Comparison of ENCODE assay signal across 19 mouse cellular contexts in genomic region chr5:113218617-113219235, GRCm38 (mm10). TPM values are rescaled to one million over a fixed set of nuclear protein-coding genes. Genes with fewer than 3 reads are reported as not detected.
DNase-seq lines count a peak whose midpoint lies in the region; ATAC-seq lines count a peak whose summit lies in the region.
"Had no signal": no experiment of that assay in that cellular context is flagged by ENCODE, and none has a peak within 500 bp of the region (broad histone marks: within the 10 kb centered on the region; RNA-seq: fewer than 3 reads in every experiment).

No protein-coding gene starts in this region.

- H3K4me2 ChIP-seq in kidney, embryonic 15.5 days = peak overlapping the region; percentile 96
- peak overlapping the region; percentile 97 for H3K4me2 ChIP-seq in stomach, embryonic 15.5 days
- H3K4me2 ChIP-seq: embryonic facial prominence, embryonic 13.5 days; lung, embryonic 14.5 days had no signal

- 35% methylated on average over 17 of the region's 17 CpGs for WGBS in kidney, embryonic 15.5 days
- 43% methylated on average over 17 of the region's 17 CpGs for WGBS in stomach, embryonic 15.5 days

- peaks cover 64% of the 10 kb centered on the region for H3K4me1 ChIP-seq in kidney, embryonic 15.5 days
- peaks cover 36% of the 10 kb centered on the region for H3K4me1 ChIP-seq in stomach, embryonic 15.5 days

- H3K4me3 ChIP-seq in kidney, embryonic 15.5 days (replicated peaks) = no peak overlapping the region
- peak overlapping the region; percentile 13 for H3K4me3 ChIP-seq in stomach, embryonic 15.5 days (replicated peaks)
- H3K4me3 ChIP-seq: embryonic facial prominence, embryonic 13.5 days had no signal

- DNase-seq in gastrocnemius, postnatal 25 days = peak; percentile 27
- DNase-seq in gastrocnemius, postnatal 4 days (ENCODE audit: low spot score in 2 of 2) = no peak
- DNase-seq in kidney, adult 8-10 months = no peak
- DNase-seq in kidney, postnatal 10 days = peak; percentile 27
- no peak for DNase-seq in thymus, postnatal 25 days
- DNase-seq in spleen, adult 12 weeks (ENCODE audit: low spot score) = no peak
- DNase-seq: cerebellum, adult 11-12 months; layer of hippocampus, adult 9-11 months; lung, embryonic 14.5 days; thymus, postnatal 36 days had no signal

- H3K27ac ChIP-seq in kidney, embryonic 15.5 days = no peak overlapping the region
- peak overlapping the region; percentile 61 for H3K27ac ChIP-seq in stomach, embryonic 15.5 days
- H3K27ac ChIP-seq: embryonic facial prominence, embryonic 13.5 days; forebrain, embryonic 10.5 days had no signal

- H3K9me3 ChIP-seq in kidney, embryonic 15.5 days (replicated peaks) = no peaks in the 10 kb centered on the region
- no peaks in the 10 kb centered on the region for H3K9me3 ChIP-seq in stomach, embryonic 15.5 days
- H3K9me3 ChIP-seq: embryonic facial prominence, embryonic 13.5 days; forebrain, embryonic 10.5 days had no signal

- no peak for ATAC-seq in kidney, embryonic 15.5 days (replicated peaks; ENCODE audit: low FRiP score)
- ATAC-seq in stomach, embryonic 15.5 days (ENCODE audit: insufficient read depth, low FRiP score, low read depth) = no peak
- ATAC-seq: hindbrain, embryonic 16.5 days had no signal

- H3K27me3 ChIP-seq in kidney, embryonic 15.5 days = no peaks in the 10 kb centered on the region
- H3K27me3 ChIP-seq in stomach, embryonic 15.5 days (replicated peaks) = no peaks in the 10 kb centered on the region

- no peak overlapping the region for H3K9ac ChIP-seq in kidney, embryonic 15.5 days
- H3K9ac ChIP-seq in stomach, embryonic 15.5 days = no peak overlapping the region
- H3K9ac ChIP-seq: embryonic facial prominence, embryonic 13.5 days; lung, embryonic 14.5 days had no signal

- H3K36me3 ChIP-seq in kidney, embryonic 15.5 days = no peaks in the 10 kb centered on the region
- H3K36me3 ChIP-seq in stomach, embryonic 15.5 days = no peaks in the 10 kb centered on the region
- H3K36me3 ChIP-seq: embryonic facial prominence, embryonic 13.5 days; forebrain, embryonic 10.5 days had no signal

RNA-seq across cellular contexts. Expression of gene 2900026A02Rik, which starts 2.3 kb away (rescaled TPM):
- total RNA-seq in gastrocnemius, postnatal 25 days (2021) = 10 to 100 TPM; 25.7 to 28.0 TPM
- total RNA-seq in gastrocnemius, postnatal 4 days (2021) = 10 to 100 TPM; 50.3 to 50.7 TPM
- polyA plus RNA-seq in kidney, embryonic 15.5 days (2015; fragmentation: Nextera tagmentation; extraction: Ambion mirVana) = 7.0 and 7.5 TPM in 2 replicates
- polyA plus RNA-seq in stomach, embryonic 15.5 days (2015; fragmentation: Nextera tagmentation; extraction: Ambion mirVana) = 12.6 and 15.2 TPM in 2 replicates

RNA-seq across cellular contexts. Expression of gene Tmem211, which starts 8.0 kb away (rescaled TPM):
- total RNA-seq in gastrocnemius, postnatal 25 days (2021) = not detected
- not detected for total RNA-seq in gastrocnemius, postnatal 4 days (2021)
- 0.19 TPM in 1 of 2 replicates, not detected in the other for polyA plus RNA-seq in kidney, embryonic 15.5 days (2015; fragmentation: Nextera tagmentation; extraction: Ambion mirVana)
- 0.48 and 0.57 TPM in 2 replicates for polyA plus RNA-seq in stomach, embryonic 15.5 days (2015; fragmentation: Nextera tagmentation; extraction: Ambion mirVana)
- total RNA-seq: left cerebral cortex, postnatal 36 days; megakaryocyte-erythroid progenitor cell, adult 5-6 weeks; neutrophil, adult 5-6 weeks had no signal
- polyA plus RNA-seq: embryonic facial prominence, embryonic 13.5 days; heart, embryonic 14.5 days; hindbrain, embryonic 16.5 days; lung, embryonic 14.5 days had no signal

Comparison
In these comparisons a context has a peak if more than half of its experiments do, and no peak if none do; other contexts are left out.
1. DNase-seq: peak in gastrocnemius, postnatal 25 days (single experiment) and kidney, postnatal 10 days (single experiment); none in gastrocnemius, postnatal 4 days (0 of 2), kidney, adult 8-10 months (0 of 2), thymus, postnatal 25 days (single experiment) and spleen, adult 12 weeks (single experiment).